Mouse (Mus musculus): ENCODE measurements around the gene Cacna2d4.

DNA sequence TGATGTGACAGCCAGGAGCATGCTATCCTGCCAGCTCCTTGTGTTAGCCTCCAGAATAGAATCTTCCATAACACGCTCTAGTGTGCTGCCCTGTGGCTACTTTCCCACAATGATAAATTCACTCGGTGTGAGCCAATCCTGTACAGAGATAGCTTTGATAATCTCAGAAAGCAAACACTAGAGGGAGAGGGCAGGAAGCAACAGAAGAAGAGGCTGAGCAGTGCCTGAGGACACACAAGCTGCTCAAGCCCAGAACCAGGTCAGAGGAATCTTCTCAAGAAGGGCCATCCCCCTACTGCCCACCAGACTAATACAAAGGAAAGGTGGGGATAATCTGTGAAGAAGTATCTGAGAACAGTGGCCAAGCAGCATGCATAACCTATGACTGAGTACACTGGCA is 131.1 kb downstream of the Cacna2d4 start:
- no peak for TF ChIP-seq CTCF (IDR thresholded peaks at IDR 0.05; ENCODE audit: low read depth, low read length)
- no peak for TF ChIP-seq POLR2A (IDR thresholded peaks at IDR 0.05; ENCODE audit: insufficient read depth, low read length)
